Mouse (Mus musculus) cerebellum, adult (tissue): ENCODE results near the gene Esrrg.
A peak's percentile ranks its signal among the peaks of the same experiment; 100 is the strongest.

Experiments
- ATAC-seq: cut with Nextera tagmentation; 2 replicates; pipeline ENCODE4 v1.9.2; 2017; ENCODE audit warnings: mild to moderate bottlenecking, moderate library complexity, mixed read lengths; ENCODE audit not compliant: insufficient number of reproducible peaks, low FRiP score, low TSS enrichment

The Esrrg gene

GRCm38 (mm10) chr1:188186440-188187117 is 578.0 kb downstream of the Esrrg start:
- ATAC-seq, result no peak

DNA sequence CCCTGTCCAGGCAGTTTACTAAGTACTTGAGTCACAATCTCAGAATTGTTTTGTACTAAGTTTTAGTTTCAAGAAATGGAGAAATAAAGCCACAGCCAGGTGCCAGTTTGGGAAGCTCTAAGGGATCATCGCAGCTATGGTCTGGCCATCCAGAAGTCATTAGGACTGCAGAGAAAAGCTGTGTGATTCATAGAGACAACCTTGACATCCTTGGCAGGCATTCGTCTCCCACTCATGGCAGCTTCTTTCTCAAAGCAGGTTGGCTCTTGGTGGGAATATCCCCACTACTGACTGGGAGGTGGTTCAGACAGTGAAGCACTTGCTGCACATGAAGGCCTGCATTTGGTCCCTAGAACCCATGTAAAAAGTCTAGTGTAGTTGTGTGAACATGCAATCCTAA is 584.4 kb downstream of the Esrrg start:
- ATAC-seq, result no peak

GRCm38 (mm10) chr1:188207421-188207820 is 598.8 kb downstream of the Esrrg start:
- ATAC-seq, result no peak

DNA sequence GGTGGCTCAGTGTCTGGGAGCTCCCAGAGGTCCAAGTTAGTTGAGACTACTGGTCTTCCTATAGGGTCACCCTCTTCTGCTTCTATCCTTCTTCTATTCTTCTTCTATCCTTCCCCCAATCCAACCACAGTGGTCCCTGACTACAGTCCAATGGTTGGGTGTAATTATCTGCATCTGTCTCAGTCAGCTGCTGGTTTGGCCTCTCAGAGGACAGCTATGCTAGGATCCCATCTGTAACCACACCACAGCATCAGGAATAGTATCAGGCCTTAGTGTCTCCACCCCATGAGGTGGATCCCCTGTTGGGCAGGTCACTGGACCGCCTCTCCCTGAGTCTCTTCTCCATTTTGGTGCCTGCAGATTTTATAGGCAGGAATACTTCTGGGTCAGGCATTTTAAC is 600.4 kb downstream of the Esrrg start:
- no peak for ATAC-seq

DNA sequence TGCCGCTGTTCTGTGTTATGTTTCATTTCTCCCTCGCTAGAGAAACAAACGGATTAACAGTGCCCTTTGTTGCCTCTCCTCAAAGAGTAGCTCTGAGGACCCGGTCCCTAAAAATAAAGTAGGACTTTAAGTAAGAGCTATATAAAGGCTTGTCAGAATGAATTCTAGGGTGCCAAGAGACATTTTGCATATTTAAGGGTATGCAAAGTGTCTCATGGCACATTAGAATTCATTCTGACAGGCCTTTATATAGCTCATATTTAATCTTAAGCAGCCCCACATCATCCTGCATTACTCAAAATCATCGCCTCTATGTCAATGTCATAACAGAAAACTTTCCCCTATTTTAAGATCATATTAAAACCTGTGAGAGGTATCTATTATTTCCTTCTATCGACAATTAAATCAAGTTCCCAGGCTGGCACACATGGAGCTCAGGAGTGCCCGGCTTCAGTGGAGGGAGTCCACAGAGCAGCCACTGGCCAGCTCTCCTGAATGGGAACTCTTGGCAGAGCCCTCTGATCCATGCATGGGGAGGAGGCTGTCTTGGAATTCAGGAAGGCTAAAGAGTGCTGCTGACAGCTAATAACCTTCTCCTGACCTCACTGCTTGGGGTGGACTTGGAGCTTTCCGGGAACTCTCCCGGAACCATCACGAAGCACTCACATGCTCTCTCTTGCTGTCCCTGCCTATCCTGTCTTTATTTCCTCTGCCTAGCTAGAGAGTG is 606.5 kb downstream of the Esrrg start:
- no peak for ATAC-seq

- ATAC-seq, result no peak
Observed at GRCm38 (mm10) chr1:188221226-188221792, 612.7 kb downstream of the Esrrg start.

DNA sequence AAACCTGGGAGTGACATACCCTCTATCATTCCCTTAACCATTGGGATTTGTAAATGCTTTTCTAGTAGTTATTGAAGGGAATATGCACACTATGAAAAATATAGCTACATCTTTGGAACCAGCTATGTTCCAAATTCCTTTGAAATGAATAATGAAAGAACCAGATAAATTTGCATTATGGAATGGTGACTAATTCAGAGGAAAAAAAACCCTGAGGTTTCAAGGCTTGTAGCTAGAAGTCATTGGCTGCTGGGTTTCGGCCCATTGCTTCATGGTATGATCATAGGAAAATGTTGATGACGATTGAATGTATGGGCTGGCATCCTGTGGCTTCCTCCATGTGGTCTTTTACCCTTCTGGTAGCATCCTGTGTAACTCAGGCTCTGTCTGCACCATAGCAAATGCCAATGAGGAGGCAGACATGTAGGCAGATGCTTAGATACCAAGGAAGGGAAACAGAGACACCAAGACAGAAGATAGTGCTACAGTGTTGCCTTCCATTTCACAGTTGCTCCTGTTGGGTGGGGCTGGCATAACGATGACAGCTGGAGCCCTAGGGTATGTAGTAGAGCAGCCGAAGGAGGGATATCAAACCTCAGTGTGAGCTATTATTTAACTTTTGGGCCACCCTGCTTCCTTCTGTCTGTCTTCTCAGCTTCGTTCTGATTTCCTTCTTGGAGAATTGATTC is 624.6 kb downstream of the Esrrg start:
- no peak for ATAC-seq

DNA sequence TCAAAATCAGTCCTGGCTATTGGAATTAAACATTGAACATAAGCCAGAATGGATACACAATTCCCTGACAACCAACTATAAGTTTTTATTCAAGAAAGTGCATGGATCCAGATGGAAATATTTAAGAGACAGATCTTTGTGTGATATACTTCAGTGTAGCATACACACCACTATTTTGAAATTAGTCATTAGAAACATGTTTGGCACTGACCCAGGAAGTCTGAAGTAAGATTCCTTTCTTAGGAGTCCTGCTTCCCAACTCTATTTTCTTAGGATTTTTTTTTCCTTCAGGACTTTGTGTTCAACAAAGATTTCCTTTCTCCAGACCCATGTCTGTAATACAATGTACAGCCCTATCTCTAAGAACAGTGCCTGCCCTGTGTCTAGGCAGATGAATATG is 630.0 kb downstream of the Esrrg start:
- no peak for ATAC-seq

- no peak for ATAC-seq
Observed at GRCm38 (mm10) chr1:188241766-188242165, 633.2 kb downstream of the Esrrg start.

DNA sequence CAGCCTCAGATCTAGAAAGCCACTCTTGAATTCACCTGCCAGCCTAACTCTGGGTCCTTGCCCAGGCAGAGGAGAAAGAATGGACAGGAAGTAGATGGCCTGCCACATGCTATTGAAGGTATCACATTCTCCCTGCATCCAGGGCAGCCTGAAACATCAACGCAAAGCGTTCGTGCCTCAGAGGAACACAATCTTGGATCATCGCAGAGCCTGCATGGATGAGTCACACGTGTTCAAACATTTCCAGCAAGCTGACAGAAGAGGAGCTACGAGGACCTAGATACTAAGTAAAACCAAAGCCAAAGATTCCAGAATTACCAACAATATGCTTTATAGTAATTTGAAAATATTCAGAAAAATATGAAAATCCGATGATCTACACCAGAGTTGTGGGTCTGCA is 648.9 kb downstream of the Esrrg start:
- 0 out of 2 replicates have a peak, but pooled peaks have one; percentile 29 for ATAC-seq

DNA sequence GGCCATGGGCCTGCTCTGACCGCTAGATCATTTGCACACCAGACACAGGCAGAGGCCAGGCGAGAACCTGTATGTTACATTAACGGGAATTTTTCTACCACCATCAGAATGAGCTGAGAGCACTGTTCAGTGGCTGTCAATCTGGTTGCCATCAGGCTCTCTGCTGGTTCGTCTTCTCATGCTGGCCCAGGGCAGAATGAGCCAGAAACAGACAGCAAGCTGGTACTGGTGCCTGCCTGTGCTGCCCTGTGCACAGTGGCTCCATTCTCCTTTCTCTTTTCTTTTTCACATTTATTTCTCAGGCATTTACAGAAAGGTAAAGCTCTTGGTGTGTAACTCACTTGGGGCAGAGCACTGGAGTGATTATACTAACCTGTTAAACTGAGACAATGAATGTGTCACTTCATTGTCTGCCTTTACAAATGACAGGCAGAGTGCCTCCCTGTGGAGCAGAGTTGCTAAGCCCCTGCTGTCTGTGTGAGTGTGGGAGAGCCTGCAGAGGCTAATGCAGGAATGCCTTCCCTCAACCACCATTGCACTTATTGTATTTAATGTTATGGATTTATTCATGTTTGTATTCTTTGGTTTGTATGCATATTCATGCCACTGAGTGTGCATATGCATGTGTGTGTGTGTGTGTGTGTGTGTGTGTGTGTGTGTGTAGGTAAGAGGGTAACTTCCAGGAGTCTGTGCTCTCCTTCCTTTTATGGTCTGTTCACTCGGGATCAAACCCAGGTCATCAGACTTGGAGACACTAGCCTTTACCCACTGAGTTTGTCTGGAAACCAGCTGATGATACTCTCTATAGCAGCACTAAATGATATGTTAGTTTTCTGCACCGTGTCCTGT is 651.9 kb downstream of the Esrrg start:
- no peak for ATAC-seq

GRCm38 (mm10) chr1:188261903-188262682 is 653.5 kb downstream of the Esrrg start, which contains the start of gene Ush2a:
Ush2a (plus strand) TSS chr1:188262023.
- ATAC-seq, result no peak
